Mouse (Mus musculus) limb, embryonic 10.5 days (tissue): ENCODE results near the gene Zcchc17. TPM values are rescaled to one million over a fixed set of nuclear protein-coding genes. Genes with fewer than 3 reads are reported as not detected.

Source experiments
- DNase-seq: peaks from one replicate; pipeline ENCODE4 v3.0.0-alpha.2; 2017; ENCODE audit warnings: low spot score
- H3K27ac ChIP-seq: fragments of 300-500 bp; sonication (generic); 2 replicates; pipeline ENCODE4 v1.5.1; 2016; ENCODE audit warnings: mild to moderate bottlenecking
- H3K27me3 ChIP-seq: fragments of 300-500 bp; sonication (generic); 2 replicates; pipeline ENCODE4 v1.6.1; 2016; ENCODE audit warnings: low read depth, mild to moderate bottlenecking; ENCODE audit not compliant: poor library complexity, severe bottlenecking
- H3K36me3 ChIP-seq: fragments of 300-500 bp; sonication (generic); 2 replicates; pipeline ENCODE4 v1.6.1; 2016; ENCODE audit warnings: mild to moderate bottlenecking, moderate library complexity
- H3K4me1 ChIP-seq: fragments of 300-500 bp; sonication (generic); 2 replicates; pipeline ENCODE4 v1.6.1; 2016
- H3K4me3 ChIP-seq: fragments of 300-500 bp; sonication (generic); 2 replicates; pipeline ENCODE4 v1.5.1; 2016; ENCODE audit warnings: mild to moderate bottlenecking, moderate library complexity
- H3K9me3 ChIP-seq: fragments of 300-500 bp; sonication (generic); replicated peaks from 2 replicates; pipeline ENCODE4 v1.6.1; 2016; ENCODE audit warnings: mild to moderate bottlenecking
- WGBS: fragments of 180-500 bp; shearing (Covaris S2); methylation state at CpG from one replicate; pipeline ENCODE4 v1.1.7; 2016; 5-methylcytosine and 5-hydroxymethylcytosine counted together
- polyA plus RNA-seq: library from polyadenylated mRNA; unstranded; fragments of >200 nt; fragmentation: Nextera tagmentation; extraction: Ambion mirVana; gene quantifications from 2 replicates; pipeline ENCODE4 v1.2.1, GENCODE M21; 2016

Gene Zcchc17
- polyA plus RNA-seq, 1 experiment from 2014 or later: 72.9 TPM

DNA sequence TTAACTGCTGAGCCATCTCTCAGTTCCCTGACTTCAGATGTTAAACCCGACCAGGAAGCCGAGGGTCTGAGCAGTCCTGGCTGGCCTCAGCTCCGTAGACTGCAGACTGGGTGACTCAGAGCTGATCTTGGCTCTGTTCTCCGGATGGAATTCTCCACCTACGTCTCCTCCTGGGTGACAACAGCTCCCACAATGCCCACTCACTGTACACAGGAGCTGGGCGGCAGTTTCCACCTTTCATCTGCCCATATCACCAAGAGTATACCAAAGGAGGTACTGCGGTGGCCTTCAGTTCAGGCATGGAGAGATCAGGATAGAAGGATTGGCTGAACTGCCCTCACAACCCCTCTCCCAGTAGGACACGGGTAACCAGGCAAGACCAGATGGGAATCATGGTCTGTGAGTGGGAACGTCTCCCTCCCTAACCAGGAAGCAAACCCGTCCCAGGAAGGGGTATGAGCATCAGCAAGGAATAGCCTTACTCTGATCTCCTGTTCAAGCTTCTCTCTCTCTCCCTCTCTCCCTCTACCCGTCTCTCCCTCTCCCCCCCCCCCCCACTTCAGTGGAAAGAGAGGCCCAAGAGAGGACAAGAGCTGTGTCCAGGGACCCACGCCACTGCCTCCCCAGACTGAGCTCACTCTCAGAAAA, 85.9 kb downstream of the Zcchc17 start:
- DNase-seq: peak; percentile 48
- Histone ChIP-seq H3K9me3 (no peaks in the 10 kb centered on the region), H3K27ac (peak overlapping the region; percentile 94), H3K4me1 (peaks cover 31% of the 10 kb centered on the region), H3K4me3 (peak overlapping the region; percentile 83), H3K36me3 (no peaks in the 10 kb centered on the region), H3K27me3 (peaks cover 79% of the 10 kb centered on the region)
- WGBS: 11% methylated on average over 11 of the region's 12 CpGs

DNA sequence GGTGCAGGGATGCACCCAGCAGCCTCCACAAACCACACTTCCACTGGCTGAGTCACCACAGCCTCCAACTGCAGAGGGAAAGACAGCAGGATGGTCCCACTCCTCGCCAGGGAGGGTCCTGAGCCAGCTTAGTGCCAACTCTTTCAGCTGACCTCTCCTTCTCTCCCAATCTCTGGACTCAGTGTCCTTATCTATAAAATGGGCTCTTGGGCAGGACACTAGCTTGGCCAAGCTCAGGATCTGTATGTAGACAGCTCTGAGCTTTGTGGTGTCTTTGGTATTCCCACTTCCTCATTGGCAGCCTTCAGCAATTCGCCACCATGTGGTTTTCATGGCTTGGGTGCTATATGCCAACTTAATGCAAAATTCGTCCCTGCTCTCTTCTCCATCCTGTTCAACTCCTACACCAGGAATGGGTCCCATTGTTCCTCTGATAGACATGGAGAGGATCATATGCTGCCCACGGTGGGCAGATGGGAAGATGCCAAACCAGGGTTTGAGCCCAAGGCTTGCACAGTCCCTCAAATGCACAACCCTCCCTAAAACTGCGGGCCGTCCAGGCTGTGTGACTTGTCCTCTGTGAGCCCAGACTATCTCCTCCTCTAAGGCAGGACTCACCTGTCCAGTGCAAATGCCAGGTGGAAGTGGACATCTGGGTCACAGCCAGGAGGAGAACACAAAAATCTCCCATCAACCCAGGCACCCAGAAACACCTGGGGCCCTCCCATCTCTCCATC, 89.0 kb downstream of the Zcchc17 start:
- Histone ChIP-seq H3K36me3 (no peaks in the 10 kb centered on the region), H3K27me3 (peaks cover 53% of the 10 kb centered on the region), H3K27ac (no peak overlapping the region), H3K4me3 (no peak overlapping the region), H3K4me1 (peaks cover 41% of the 10 kb centered on the region), H3K9me3 (no peaks in the 10 kb centered on the region)
- WGBS: 83% methylated on average over 6 of the region's 6 CpGs
- no peak for DNase-seq

GRCm38 (mm10) chr4:130270089-130270488, 89.7 kb downstream of the Zcchc17 start:
- WGBS: 87% methylated on average over 8 of the region's 8 CpGs
- Histone ChIP-seq H3K4me1 (peaks cover 38% of the 10 kb centered on the region), H3K36me3 (no peaks in the 10 kb centered on the region), H3K9me3 (no peaks in the 10 kb centered on the region), H3K4me3 (no peak overlapping the region), H3K27me3 (peaks cover 49% of the 10 kb centered on the region), H3K27ac (no peak overlapping the region)
- DNase-seq: no peak

DNA sequence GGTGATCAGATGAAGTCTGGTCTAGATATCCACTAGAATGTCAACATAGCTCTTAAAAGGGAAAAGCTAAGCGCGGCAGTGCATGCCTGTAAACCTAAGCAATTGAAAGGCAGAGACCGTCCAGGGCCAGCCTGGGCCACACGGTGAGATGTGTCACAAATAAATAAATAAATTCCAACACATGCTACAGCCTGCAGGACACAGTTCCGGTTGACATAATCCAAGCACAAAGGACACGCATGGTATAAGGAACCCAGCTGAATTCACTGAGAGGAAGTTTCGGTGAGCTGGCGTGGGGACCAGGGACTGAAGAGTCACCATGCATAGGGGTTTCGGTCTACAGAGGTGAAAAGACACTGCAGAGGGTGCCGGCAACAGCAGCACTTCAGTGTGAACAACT, 91.0 kb downstream of the Zcchc17 start:
- 88% methylated on average over 10 of the region's 10 CpGs for WGBS
- no peak for DNase-seq
- H3K36me3 ChIP-seq: no peaks in the 10 kb centered on the region; the same call in 1 of the 2 replicates
- peaks cover 38% of the 10 kb centered on the region for H3K4me1 ChIP-seq
- no peak overlapping the region for H3K27ac ChIP-seq
- no peak overlapping the region for H3K4me3 ChIP-seq
- H3K9me3 ChIP-seq: no peaks in the 10 kb centered on the region
- peaks cover 49% of the 10 kb centered on the region for H3K27me3 ChIP-seq

DNA sequence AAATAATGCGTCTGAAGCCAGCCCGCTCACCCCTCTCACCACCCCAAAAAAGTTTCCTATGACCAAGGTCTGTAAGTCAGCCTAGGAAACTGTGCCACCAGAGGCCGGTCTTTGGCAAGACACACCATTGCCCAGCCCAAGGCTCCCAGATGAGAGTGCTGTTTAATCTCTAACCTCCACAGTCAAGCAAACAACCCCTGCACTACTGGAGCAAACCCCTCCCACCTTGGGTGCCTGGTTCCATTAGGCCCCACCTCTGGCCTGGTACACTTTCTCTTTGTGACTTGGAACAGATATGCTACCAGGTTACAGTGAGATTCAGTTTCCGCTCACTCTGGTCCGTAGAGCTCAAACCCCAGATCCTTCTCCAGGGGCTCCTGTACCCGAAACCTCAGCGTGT, 92.7 kb downstream of the Zcchc17 start:
- peaks cover 33% of the 10 kb centered on the region for H3K4me1 ChIP-seq
- WGBS: 84% methylated on average over 7 of the region's 7 CpGs
- H3K36me3 ChIP-seq: peaks cover 12% of the 10 kb centered on the region; the same call in 1 of the 2 replicates

DNA sequence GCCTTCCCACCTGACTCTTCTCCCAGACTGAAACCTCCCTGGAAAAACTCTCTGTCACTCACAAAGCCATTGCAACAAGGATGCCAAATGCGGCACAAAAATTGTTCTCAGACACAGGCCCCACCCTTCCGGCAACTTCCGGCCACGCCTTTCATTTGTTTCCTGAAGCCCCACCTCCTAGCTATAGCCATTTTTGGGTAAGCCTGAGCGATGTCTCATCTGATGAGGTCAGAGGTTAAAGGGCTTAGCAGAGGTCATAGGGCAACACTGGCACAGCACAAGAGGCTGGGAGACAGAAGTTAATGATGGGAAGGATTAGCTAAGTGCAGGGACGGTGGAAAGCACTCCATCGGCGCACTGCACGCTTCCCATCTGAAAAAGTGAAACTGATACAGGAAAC, 93.1 kb downstream of the Zcchc17 start:
- Histone ChIP-seq H3K36me3 (peaks cover 17% of the 10 kb centered on the region; the same call in 1 of the 2 replicates), H3K9me3 (no peaks in the 10 kb centered on the region), H3K4me1 (peaks cover 33% of the 10 kb centered on the region), H3K27ac (no peak overlapping the region), H3K27me3 (peaks cover 37% of the 10 kb centered on the region), H3K4me3 (no peak overlapping the region)
- no peak for DNase-seq
- WGBS: 62% methylated on average over 9 of the region's 9 CpGs

More for the DNA sequence above, 92.7 kb downstream of the Zcchc17 start:
- Histone ChIP-seq H3K27me3 (peaks cover 42% of the 10 kb centered on the region), H3K9me3 (no peaks in the 10 kb centered on the region), H3K4me3 (no peak overlapping the region), H3K27ac (no peak overlapping the region)
- DNase-seq: no peak

Other genes starting within 250 kb of the Zcchc17 start
- gene Hcrtr1, start 220.6 kb downstream of the Zcchc17 start, polyA plus RNA-seq: 0.18 TPM in 1 of 2 replicates, not detected in the other
- gene Tinagl1, start 184.8 kb downstream of the Zcchc17 start, polyA plus RNA-seq: 8.0 and 8.1 TPM in 2 replicates
- not detected in 2 replicates for gene Gm853, start 137.5 kb downstream of the Zcchc17 start, polyA plus RNA-seq
- 15.2 and 71.5 TPM in 2 replicates for gene Serinc2, start 80.7 kb downstream of the Zcchc17 start, polyA plus RNA-seq
- 2.2 and 3.0 TPM in 2 replicates for gene Fabp3, start 51.3 kb downstream of the Zcchc17 start, polyA plus RNA-seq
- not detected in 2 replicates for gene Gm10570, start 51.3 kb downstream of the Zcchc17 start, polyA plus RNA-seq
- 254 and 257 TPM in 2 replicates for gene Snrnp40, start 189 bp upstream of the Zcchc17 start, polyA plus RNA-seq
- 4.4 and 4.8 TPM in 2 replicates for gene Nkain1, start 214.2 kb upstream of the Zcchc17 start, polyA plus RNA-seq